Mouse (Mus musculus) heart, adult 11 months (tissue): ENCODE data around the gene Mrln.

Experiments used
- DNase-seq: peaks from one replicate; pipeline ENCODE4 v3.0.0; 2022

Gene Mrln

GRCm38 (mm10) chr10:70195786-70196185 lies 8.7 kb upstream of the Mrln start:
- no peak for DNase-seq

GRCm38 (mm10) chr10:70196666-70197065 lies 7.8 kb upstream of the Mrln start:
- peak; percentile 98 for DNase-seq

- DNase-seq = peak; percentile 93
Measured at GRCm38 (mm10) chr10:70197601-70198000, 6.9 kb upstream of the Mrln start.

- no peak for DNase-seq
Measured at GRCm38 (mm10) chr10:70198012-70198411, 6.5 kb upstream of the Mrln start.

- peak; percentile 74 for DNase-seq
Measured at GRCm38 (mm10) chr10:70198951-70199463, 5.5 kb upstream of the Mrln start.

- DNase-seq = peak; percentile 85
Measured at GRCm38 (mm10) chr10:70199466-70200210, 4.8 kb upstream of the Mrln start.

- no peak for DNase-seq
Measured at GRCm38 (mm10) chr10:70200889-70201500, 3.5 kb upstream of the Mrln start.

GRCm38 (mm10) chr10:70211281-70211680 lies 6.8 kb downstream of the Mrln start:
- DNase-seq = peak; percentile 58

GRCm38 (mm10) chr10:70220971-70221370 lies 16.5 kb downstream of the Mrln start:
- DNase-seq = peak; percentile 15

- peak; percentile 91 for DNase-seq
Measured at GRCm38 (mm10) chr10:70222231-70222630, 17.8 kb downstream of the Mrln start.

- DNase-seq = peak; percentile 84
Measured at GRCm38 (mm10) chr10:70224571-70224970, 20.1 kb downstream of the Mrln start.

- DNase-seq = peak; percentile 92
Measured at GRCm38 (mm10) chr10:70225760-70226159, 21.3 kb downstream of the Mrln start.

- DNase-seq = peak; percentile 85
Measured at GRCm38 (mm10) chr10:70226608-70227007, 22.1 kb downstream of the Mrln start.

GRCm38 (mm10) chr10:70230352-70230751 lies 25.9 kb downstream of the Mrln start:
- DNase-seq = peak; percentile 95

GRCm38 (mm10) chr10:70237936-70238335 lies 33.5 kb downstream of the Mrln start:
- DNase-seq = peak; percentile 6

- DNase-seq = peak; percentile 94
Measured at GRCm38 (mm10) chr10:70242751-70243444, 38.4 kb downstream of the Mrln start.

- DNase-seq = peak; percentile 98
Measured at GRCm38 (mm10) chr10:70244921-70245558, 40.6 kb downstream of the Mrln start, which contains the start of gene Slc16a9. Gene Slc16a9 (plus strand): TSS chr10:70245100.

GRCm38 (mm10) chr10:70245559-70245945 lies 41.1 kb downstream of the Mrln start:
- no peak for DNase-seq

- peak; percentile 74 for DNase-seq
Measured at GRCm38 (mm10) chr10:70246076-70246475, 41.6 kb downstream of the Mrln start.

- peak; percentile 82 for DNase-seq
Measured at GRCm38 (mm10) chr10:70250354-70250753, 45.9 kb downstream of the Mrln start.

- DNase-seq = peak; percentile 96
Measured at GRCm38 (mm10) chr10:70250766-70251165, 46.3 kb downstream of the Mrln start.

GRCm38 (mm10) chr10:70254666-70255065 lies 50.2 kb downstream of the Mrln start:
- DNase-seq = peak; percentile 89
